Mouse (Mus musculus) stomach, embryonic 14.5 days (tissue): ENCODE results near the gene 4930438A08Rik. TPM values are rescaled to one million over a fixed set of nuclear protein-coding genes. Genes with fewer than 3 reads are reported as not detected.

Experiments used
- ATAC-seq: fragments of 200-750 bp; cut with Nextera tagmentation; 2 replicates; pipeline ENCODE4 v1.8.0; 2017; ENCODE audit warnings: low read depth, moderate TSS enrichment; ENCODE audit not compliant: insufficient number of reproducible peaks, insufficient read depth, low FRiP score
- H3K27ac ChIP-seq: fragments of 300-500 bp; sonication (generic); 2 replicates; pipeline ENCODE4 v1.5.1; 2014; ENCODE audit warnings: mild to moderate bottlenecking, low read length, moderate library complexity, mixed read lengths
- H3K27me3 ChIP-seq: fragments of 300-500 bp; sonication (generic); 2 replicates; pipeline ENCODE4 v1.6.1; 2014; ENCODE audit warnings: low read length, control low read depth, mixed read lengths; ENCODE audit not compliant: control insufficient read depth, insufficient read depth
- H3K36me3 ChIP-seq: fragments of 300-500 bp; sonication (generic); 2 replicates; pipeline ENCODE4 v1.6.1; 2014; ENCODE audit warnings: mild to moderate bottlenecking, control low read depth, low read length, moderate library complexity, mixed read lengths; ENCODE audit not compliant: control insufficient read depth, insufficient read depth
- H3K4me1 ChIP-seq: fragments of 300-500 bp; sonication (generic); 2 replicates; pipeline ENCODE4 v1.6.1; 2014; ENCODE audit warnings: low read length, control low read depth, mixed read lengths; ENCODE audit not compliant: control insufficient read depth, insufficient read depth
- H3K4me2 ChIP-seq: fragments of 300-500 bp; sonication (generic); replicated peaks from 2 replicates; pipeline ENCODE4 v1.6.1; 2014; ENCODE audit warnings: low read depth, low read length, control low read depth
- H3K4me3 ChIP-seq: fragments of 300-500 bp; sonication (generic); 2 replicates; pipeline ENCODE4 v1.5.1; 2014; ENCODE audit warnings: low read depth, low read length, control low read depth
- H3K9ac ChIP-seq: fragments of 300-500 bp; sonication (generic); replicated peaks from 2 replicates; pipeline ENCODE4 v1.6.1; 2014; ENCODE audit warnings: low read depth, mild to moderate bottlenecking, control low read depth, low read length, moderate library complexity, mixed read lengths
- H3K9me3 ChIP-seq: fragments of 300-500 bp; sonication (generic); 2 replicates; pipeline ENCODE4 v1.6.1; 2016; ENCODE audit warnings: low read depth, low read length, control low read depth; ENCODE audit not compliant: control insufficient read depth
- WGBS: fragments of 180-500 bp; shearing (Covaris S2); extraction: QIAGEN DNeasy Blood & Tissue Kit; methylation state at CpG from one replicate; pipeline ENCODE4 v1.1.7; 2014; 5-methylcytosine and 5-hydroxymethylcytosine counted together
- polyA plus RNA-seq: library from polyadenylated mRNA; unstranded; fragments of >200 nt; fragmentation: Nextera tagmentation; extraction: Ambion mirVana; gene quantifications from 2 replicates; pipeline ENCODE4 v1.2.1, GENCODE M21; 2014

4930438A08Rik gene
- polyA plus RNA-seq, 1 experiment from 2014 or later, result not detected

- Histone ChIP-seq H3K27ac (no peak overlapping the region), H3K4me3 (no peak overlapping the region), H3K4me2 (no peak overlapping the region), H3K4me1 (no peaks in the 10 kb centered on the region), H3K9ac (no peak overlapping the region), H3K36me3 (no peaks in the 10 kb centered on the region), H3K9me3 (no peaks in the 10 kb centered on the region), H3K27me3 (no peaks in the 10 kb centered on the region)
- 96% methylated on average over 3 of the region's 3 CpGs for WGBS
- no peak for ATAC-seq
Observed at GRCm38 (mm10) chr11:58262336-58262735, 12.3 kb upstream of the 4930438A08Rik start.

DNA sequence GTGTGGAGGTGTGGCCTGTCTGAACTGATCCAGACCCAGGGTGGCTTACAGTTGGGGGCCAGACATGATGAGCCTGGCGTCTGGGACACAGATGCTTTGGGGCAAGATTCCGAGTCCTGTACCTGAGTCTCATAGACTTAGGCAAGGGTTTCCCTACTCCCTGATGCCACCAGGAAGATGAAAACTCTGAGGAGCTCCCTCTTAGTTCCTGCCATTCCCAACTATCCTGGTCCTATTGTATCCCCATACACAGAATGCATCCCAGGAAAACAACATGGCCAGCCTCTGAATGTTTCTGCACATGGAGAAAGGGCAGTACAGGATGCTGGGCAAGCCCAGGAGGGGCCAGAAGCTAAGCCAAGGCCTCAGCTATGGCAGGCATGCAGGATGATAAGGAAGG, 11.1 kb upstream of the 4930438A08Rik start:
- no peak overlapping the region for H3K4me3 ChIP-seq
- H3K27me3 ChIP-seq, result no peaks in the 10 kb centered on the region
- no peak overlapping the region for H3K27ac ChIP-seq
- H3K36me3 ChIP-seq, result no peaks in the 10 kb centered on the region
- no peak overlapping the region for H3K4me2 ChIP-seq
- H3K9ac ChIP-seq, result no peak overlapping the region
- 77% methylated on average over 2 of the region's 2 CpGs for WGBS
- no peak for ATAC-seq
- no peaks in the 10 kb centered on the region for H3K4me1 ChIP-seq
- H3K9me3 ChIP-seq, result no peaks in the 10 kb centered on the region

- no peak overlapping the region for H3K4me2 ChIP-seq
- ATAC-seq, result no peak
- H3K36me3 ChIP-seq, result no peaks in the 10 kb centered on the region
- 88% methylated on average over 9 of the region's 9 CpGs for WGBS
- H3K4me1 ChIP-seq, result no peaks in the 10 kb centered on the region
- H3K9me3 ChIP-seq, result no peaks in the 10 kb centered on the region
- no peaks in the 10 kb centered on the region for H3K27me3 ChIP-seq
- no peak overlapping the region for H3K27ac ChIP-seq
- no peak overlapping the region for H3K4me3 ChIP-seq
- H3K9ac ChIP-seq, result no peak overlapping the region
Observed at GRCm38 (mm10) chr11:58264546-58264945, 10.1 kb upstream of the 4930438A08Rik start.

DNA sequence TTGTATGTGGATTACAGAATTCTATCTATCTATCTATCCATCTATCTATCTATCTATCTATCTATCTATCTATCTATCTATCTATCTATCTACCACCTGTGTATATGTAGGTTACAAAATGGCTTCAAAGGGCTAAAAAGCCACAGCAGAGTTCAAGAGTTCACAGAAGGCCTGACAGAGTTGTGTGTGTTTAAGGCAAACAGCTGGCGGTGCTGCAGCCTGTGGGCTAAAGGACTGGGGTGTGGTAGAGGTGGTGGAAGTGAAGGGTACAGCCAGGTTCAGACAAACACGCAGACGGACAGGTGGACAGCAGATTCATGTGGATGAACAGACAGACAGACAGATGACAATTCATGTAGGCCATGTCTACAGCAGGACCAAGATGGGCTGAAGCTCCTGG, 6.3 kb upstream of the 4930438A08Rik start:
- Histone ChIP-seq H3K4me3 (no peak overlapping the region), H3K4me2 (no peak overlapping the region), H3K36me3 (no peaks in the 10 kb centered on the region), H3K4me1 (no peaks in the 10 kb centered on the region), H3K27me3 (no peaks in the 10 kb centered on the region), H3K9ac (no peak overlapping the region), H3K9me3 (no peaks in the 10 kb centered on the region), H3K27ac (no peak overlapping the region)
- no peak for ATAC-seq
- 62% methylated on average over 3 of the region's 3 CpGs for WGBS

DNA sequence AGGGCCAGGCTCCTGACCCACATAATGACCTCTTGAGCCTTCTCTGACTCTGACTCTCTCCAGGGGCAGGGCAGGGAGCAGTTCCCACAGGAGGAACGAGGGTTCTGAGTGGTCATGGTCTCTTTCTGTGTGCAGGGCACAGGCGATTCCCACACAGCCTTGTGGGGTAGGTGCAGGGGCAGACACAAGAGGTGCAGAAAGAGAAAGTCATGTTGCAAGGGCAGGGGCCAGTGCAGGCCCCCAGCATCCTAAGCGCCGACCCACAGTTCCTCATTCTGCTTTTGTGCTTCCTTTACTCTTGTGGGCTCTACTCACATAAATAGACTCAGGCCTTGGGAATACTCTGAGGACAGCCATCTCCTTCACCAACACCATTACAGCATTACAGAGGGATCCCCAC, 1.2 kb downstream of the 4930438A08Rik start:
- no peaks in the 10 kb centered on the region for H3K36me3 ChIP-seq
- ATAC-seq, result no peak
- H3K9me3 ChIP-seq, result no peaks in the 10 kb centered on the region
- no peak overlapping the region for H3K27ac ChIP-seq
- 68% methylated on average over 4 of the region's 4 CpGs for WGBS
- no peaks in the 10 kb centered on the region for H3K27me3 ChIP-seq
- H3K4me1 ChIP-seq, result no peaks in the 10 kb centered on the region
- no peak overlapping the region for H3K4me3 ChIP-seq
- no peak overlapping the region for H3K4me2 ChIP-seq
- H3K9ac ChIP-seq, result no peak overlapping the region

GRCm38 (mm10) chr11:58281970-58282496, 7.4 kb downstream of the 4930438A08Rik start:
- Histone ChIP-seq H3K9me3 (no peaks in the 10 kb centered on the region), H3K4me3 (no peak overlapping the region), H3K36me3 (no peaks in the 10 kb centered on the region), H3K4me1 (no peaks in the 10 kb centered on the region), H3K27ac (no peak overlapping the region), H3K9ac (no peak overlapping the region), H3K27me3 (no peaks in the 10 kb centered on the region), H3K4me2 (no peak overlapping the region)
- ATAC-seq, result no peak
- WGBS, result 84% methylated on average over 13 of the region's 13 CpGs

GRCm38 (mm10) chr11:58282518-58282917, 7.9 kb downstream of the 4930438A08Rik start:
- no peak overlapping the region for H3K27ac ChIP-seq
- no peaks in the 10 kb centered on the region for H3K4me1 ChIP-seq
- H3K36me3 ChIP-seq, result no peaks in the 10 kb centered on the region
- no peaks in the 10 kb centered on the region for H3K27me3 ChIP-seq
- no peak for ATAC-seq
- no peak overlapping the region for H3K4me3 ChIP-seq
- H3K4me2 ChIP-seq, result no peak overlapping the region
- 82% methylated on average over 5 of the region's 5 CpGs for WGBS
- H3K9me3 ChIP-seq, result no peaks in the 10 kb centered on the region
- no peak overlapping the region for H3K9ac ChIP-seq

GRCm38 (mm10) chr11:58289992-58290682, 15.5 kb downstream of the 4930438A08Rik start:
- Histone ChIP-seq H3K9me3 (no peaks in the 10 kb centered on the region), H3K4me2 (no peak overlapping the region), H3K27me3 (no peaks in the 10 kb centered on the region), H3K9ac (no peak overlapping the region), H3K4me3 (no peak overlapping the region), H3K27ac (no peak overlapping the region), H3K36me3 (no peaks in the 10 kb centered on the region), H3K4me1 (no peaks in the 10 kb centered on the region)
- WGBS, result 71% methylated on average over 9 of the region's 9 CpGs
- no peak for ATAC-seq

DNA sequence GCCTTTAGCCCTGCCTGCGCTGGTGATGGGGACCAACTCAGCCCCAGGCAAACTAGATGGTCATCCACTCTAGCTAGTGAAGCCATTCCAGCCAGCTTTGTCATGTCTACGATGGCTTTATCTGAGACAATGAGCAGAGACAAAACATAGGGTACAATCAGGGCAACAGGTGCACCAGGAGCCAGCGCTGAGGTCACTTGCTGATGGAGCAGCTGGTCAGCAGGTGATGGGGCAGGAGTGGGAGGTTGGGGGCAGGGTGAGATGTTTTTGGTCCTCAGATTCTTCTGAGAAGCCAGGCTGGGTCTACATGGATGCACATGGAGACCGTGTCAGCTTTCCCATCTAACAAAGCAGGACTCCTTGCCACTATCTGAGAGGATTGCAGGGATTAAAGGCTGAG, 16.2 kb downstream of the 4930438A08Rik start:
- Histone ChIP-seq H3K27ac (no peak overlapping the region), H3K4me3 (no peak overlapping the region), H3K4me2 (no peak overlapping the region), H3K36me3 (no peaks in the 10 kb centered on the region), H3K9ac (no peak overlapping the region), H3K27me3 (no peaks in the 10 kb centered on the region), H3K4me1 (no peaks in the 10 kb centered on the region), H3K9me3 (no peaks in the 10 kb centered on the region)
- 85% methylated on average over 4 of the region's 4 CpGs for WGBS
- no peak for ATAC-seq
